Mouse (Mus musculus) bone marrow macrophage, adult 2 months (primary cell): ENCODE measurements around the gene U2af2.

Experiments used
- CTCF ChIP-seq: IDR thresholded peaks from 2 replicates; pipeline ENCODE4 v1.5.1; 2012; ENCODE audit warnings: low read depth, mild to moderate bottlenecking, low read length, moderate library complexity
- POLR2A ChIP-seq: IDR thresholded peaks from 2 replicates; pipeline ENCODE4 v1.6.1; 2012; ENCODE audit warnings: mild to moderate bottlenecking, low read depth, low read length, borderline replicate concordance

- no peak for TF ChIP-seq CTCF
- TF ChIP-seq POLR2A = no peak
Observed at GRCm38 (mm10) chr7:5057381-5057780, 4.6 kb upstream of the U2af2 start.
